ENCODE assay signal across 9 mouse cellular contexts in genomic region chr1:184998161-184998560, GRCm38 (mm10). TPM values are rescaled to one million over a fixed set of nuclear protein-coding genes. Genes with fewer than 3 reads are reported as not detected.
DNase-seq lines count a peak whose midpoint lies in the region; ATAC-seq and TF ChIP-seq lines count a peak whose summit lies in the region.
"Had no signal": no experiment of that assay in that cellular context is flagged by ENCODE, and none has a peak within 500 bp of the region (broad histone marks: within the 10 kb centered on the region; RNA-seq: fewer than 3 reads in every experiment).

No protein-coding gene starts in this region.

- 32% methylated on average over 9 of the region's 9 CpGs for WGBS in heart, embryonic 12.5 days
- WGBS in heart, adult 2 months = 74% methylated on average over 9 of the region's 9 CpGs
- 62% methylated on average over 9 of the region's 9 CpGs for WGBS in stomach, embryonic 14.5 days
- WGBS in stomach, postnatal 0 days = 66% methylated on average over 9 of the region's 9 CpGs
- WGBS in limb, embryonic 12.5 days = 49% methylated on average over 9 of the region's 9 CpGs

- peak overlapping the region; percentile 93 for H3K4me3 ChIP-seq in heart, embryonic 12.5 days
- no peak overlapping the region for H3K4me3 ChIP-seq in heart, adult 2 months
- peak overlapping the region; percentile 71; the same call in 1 of the 2 replicates for H3K4me3 ChIP-seq in stomach, embryonic 14.5 days (ENCODE audit: low read depth, low read length)
- H3K4me3 ChIP-seq in stomach, postnatal 0 days (ENCODE audit: low read depth, low read length) = no peak overlapping the region
- peak overlapping the region; percentile 84 for H3K4me3 ChIP-seq in limb, embryonic 12.5 days (replicated peaks)

- H3K4me1 ChIP-seq in heart, embryonic 12.5 days (replicated peaks) = peaks cover 27% of the 10 kb centered on the region
- H3K4me1 ChIP-seq in heart, adult 2 months (ENCODE audit: control insufficient read depth, insufficient read depth, low read length) = no peaks in the 10 kb centered on the region
- peaks cover 9% of the 10 kb centered on the region; the same call in 1 of the 2 replicates for H3K4me1 ChIP-seq in stomach, embryonic 14.5 days (ENCODE audit: control insufficient read depth, insufficient read depth, low read length)
- H3K4me1 ChIP-seq in stomach, postnatal 0 days (replicated peaks; ENCODE audit: control insufficient read depth, insufficient read depth) = no peaks in the 10 kb centered on the region
- peaks cover 14% of the 10 kb centered on the region for H3K4me1 ChIP-seq in limb, embryonic 12.5 days (replicated peaks)

- TF ChIP-seq EP300 in heart, adult 2 months (IDR thresholded peaks at IDR 0.05; ENCODE audit: insufficient read depth, low read depth, low read length) = no peak
- no peak for TF ChIP-seq EP300 in stomach, postnatal 0 days (optimal IDR thresholded peaks at IDR 0.05)

- no peak for DNase-seq in heart, adult 2 months
- DNase-seq in stomach, postnatal 0 days (ENCODE audit: low spot score) = no peak
- no peak for DNase-seq in adrenal gland, adult 2 months
- DNase-seq in adrenal gland, postnatal 25 days = no peak
- DNase-seq in frontal cortex, adult 2 months (ENCODE audit: extremely low spot score in 1 of 2, low spot score in 1 of 2) = no peak

- H3K4me2 ChIP-seq in heart, embryonic 12.5 days = peak overlapping the region; percentile 81
- peak overlapping the region; percentile 33 for H3K4me2 ChIP-seq in stomach, embryonic 14.5 days (replicated peaks; ENCODE audit: low read depth, low read length)
- no peak overlapping the region for H3K4me2 ChIP-seq in stomach, postnatal 0 days (replicated peaks; ENCODE audit: low read depth)
- peak overlapping the region; percentile 81 for H3K4me2 ChIP-seq in limb, embryonic 12.5 days

- no peaks in the 10 kb centered on the region for H3K79me2 ChIP-seq in heart, adult 2 months (replicated peaks; ENCODE audit: control insufficient read depth, insufficient read depth, low read length)

- intact Hi-C loops in heart, adult 2 months (cut with DNase I) = no loop called here

- H3K9me3 ChIP-seq in heart, embryonic 12.5 days (replicated peaks) = no peaks in the 10 kb centered on the region
- H3K9me3 ChIP-seq in stomach, embryonic 14.5 days (ENCODE audit: control insufficient read depth, low read depth, low read length) = no peaks in the 10 kb centered on the region
- H3K9me3 ChIP-seq in stomach, postnatal 0 days (ENCODE audit: control insufficient read depth, low read length) = no peaks in the 10 kb centered on the region
- H3K9me3 ChIP-seq in limb, embryonic 12.5 days = no peaks in the 10 kb centered on the region

- H3K36me3 ChIP-seq in heart, embryonic 12.5 days = no peaks in the 10 kb centered on the region
- H3K36me3 ChIP-seq in heart, adult 2 months (ENCODE audit: control insufficient read depth, insufficient read depth, low read length) = no peaks in the 10 kb centered on the region
- no peaks in the 10 kb centered on the region for H3K36me3 ChIP-seq in stomach, embryonic 14.5 days (ENCODE audit: control insufficient read depth, insufficient read depth, low read length)
- H3K36me3 ChIP-seq in stomach, postnatal 0 days (ENCODE audit: control insufficient read depth, insufficient read depth, low read length) = no peaks in the 10 kb centered on the region
- H3K36me3 ChIP-seq in limb, embryonic 12.5 days = no peaks in the 10 kb centered on the region

- H3K9ac ChIP-seq in heart, embryonic 12.5 days = peak overlapping the region; percentile 54
- H3K9ac ChIP-seq in heart, adult 2 months (ENCODE audit: low read depth, low read length) = no peak overlapping the region
- H3K9ac ChIP-seq in stomach, embryonic 14.5 days (replicated peaks; ENCODE audit: low read depth, low read length) = no peak overlapping the region
- no peak overlapping the region for H3K9ac ChIP-seq in stomach, postnatal 0 days (ENCODE audit: low read length)
- H3K9ac ChIP-seq in limb, embryonic 12.5 days (replicated peaks) = peak overlapping the region; percentile 14; the same call in 1 of the 2 replicates

- no peaks in the 10 kb centered on the region; the same call in 1 of the 2 replicates for H3K27me3 ChIP-seq in heart, embryonic 12.5 days (replicated peaks)
- H3K27me3 ChIP-seq in heart, adult 2 months (ENCODE audit: control insufficient read depth, insufficient read depth, low read length) = peaks cover 5% of the 10 kb centered on the region
- no peaks in the 10 kb centered on the region for H3K27me3 ChIP-seq in stomach, embryonic 14.5 days (ENCODE audit: control insufficient read depth, insufficient read depth, low read length)
- no peaks in the 10 kb centered on the region; the same call in 1 of the 2 replicates for H3K27me3 ChIP-seq in stomach, postnatal 0 days (ENCODE audit: control insufficient read depth, insufficient read depth, low read length)
- H3K27me3 ChIP-seq in limb, embryonic 12.5 days = peaks cover 5% of the 10 kb centered on the region; the same call in 1 of the 2 replicates
- H3K27me3 ChIP-seq: CH12.LX had no signal

- TF ChIP-seq POLR2A in heart, adult 2 months (IDR thresholded peaks at IDR 0.05; ENCODE audit: insufficient read depth, low read depth, low read length) = no peak

- no peak for ATAC-seq in heart, embryonic 12.5 days (ENCODE audit: insufficient number of reproducible peaks, low FRiP score)
- no peak for ATAC-seq in stomach, embryonic 14.5 days (ENCODE audit: insufficient number of reproducible peaks, insufficient read depth, low FRiP score, low read depth)
- ATAC-seq in stomach, postnatal 0 days (ENCODE audit: low FRiP score, low TSS enrichment) = no peak
- ATAC-seq in limb, embryonic 12.5 days (ENCODE audit: insufficient number of reproducible peaks, insufficient read depth, low FRiP score, low TSS enrichment, low read depth) = no peak

- H3K27ac ChIP-seq in heart, embryonic 12.5 days (ENCODE audit: poor library complexity, severe bottlenecking) = peak overlapping the region; percentile 33; the same call in 1 of the 2 replicates
- H3K27ac ChIP-seq in heart, adult 2 months = no peak overlapping the region
- no peak overlapping the region for H3K27ac ChIP-seq in stomach, embryonic 14.5 days (ENCODE audit: low read length)
- H3K27ac ChIP-seq in stomach, postnatal 0 days (replicated peaks) = no peak overlapping the region
- H3K27ac ChIP-seq in limb, embryonic 12.5 days = no peak overlapping the region

- TF ChIP-seq CTCF in heart, adult 2 months (IDR thresholded peaks at IDR 0.05) = no peak
- TF ChIP-seq CTCF in stomach, postnatal 0 days (IDR thresholded peaks at IDR 0.05; ENCODE audit: low read depth) = no peak

RNA-seq across cellular contexts. Expression of gene Mark1, which starts 1.2 kb away (rescaled TPM):
- polyA plus RNA-seq in heart, embryonic 12.5 days (2016; fragmentation: Nextera tagmentation; extraction: Ambion mirVana) = 2.1 and 2.2 TPM in 2 replicates
- 1 to 10 TPM; 6.7 to 7.8 TPM for total RNA-seq in heart, adult 2 months (2021)
- polyA plus RNA-seq in heart, adult 2 months (2012; rRNA removed) = 3.3 and 4.9 TPM in 2 replicates
- 3.0 and 3.3 TPM in 2 replicates for polyA plus RNA-seq in stomach, embryonic 14.5 days (2014; fragmentation: Nextera tagmentation; extraction: Ambion mirVana)
- polyA plus RNA-seq in stomach, postnatal 0 days (2015; fragmentation: Nextera tagmentation; extraction: Ambion mirVana) = 1.0 and 1.4 TPM in 2 replicates
- polyA plus RNA-seq in limb, embryonic 12.5 days (2016; fragmentation: Nextera tagmentation; extraction: Ambion mirVana) = 3.8 TPM in 2 replicates
- 1 to 10 TPM; 5.3 to 9.6 TPM for total RNA-seq in adrenal gland, adult 2 months (2021)
- polyA plus RNA-seq in adrenal gland, adult 2 months (2012; rRNA removed) = 4.5 and 4.9 TPM in 2 replicates
- 6.4 and 6.6 TPM in 2 replicates for total RNA-seq in adrenal gland, postnatal 25 days (2021)
- polyA plus RNA-seq in frontal cortex, adult 2 months (2012; rRNA removed) = 48.6 and 51.7 TPM in 2 replicates
- total RNA-seq: CH12.LX had no signal

Comparison
In these comparisons a context has a peak if more than half of its experiments do, and no peak if none do; other contexts are left out.
1. H3K4me3 ChIP-seq: peak in heart, embryonic 12.5 days (single experiment), stomach, embryonic 14.5 days (single experiment) and limb, embryonic 12.5 days (single experiment); none in heart, adult 2 months (single experiment) and stomach, postnatal 0 days (single experiment).
2. H3K9ac ChIP-seq: peak in heart, embryonic 12.5 days (single experiment) and limb, embryonic 12.5 days (single experiment); none in heart, adult 2 months (single experiment), stomach, embryonic 14.5 days (single experiment) and stomach, postnatal 0 days (single experiment).